Mouse (Mus musculus): ENCODE data around the gene Arl8b. TPM values are rescaled to one million over a fixed set of nuclear protein-coding genes. Genes with fewer than 3 reads are reported as not detected.
"Not testable (repeated sequence)": the region's sequence is repeated elsewhere in the genome, so short reads cannot be mapped to it uniquely, and the experiment has no call there.

Gene Arl8b
- polyA plus RNA-seq, 1 experiment from 2014 or later, result 72.2 TPM

DNA sequence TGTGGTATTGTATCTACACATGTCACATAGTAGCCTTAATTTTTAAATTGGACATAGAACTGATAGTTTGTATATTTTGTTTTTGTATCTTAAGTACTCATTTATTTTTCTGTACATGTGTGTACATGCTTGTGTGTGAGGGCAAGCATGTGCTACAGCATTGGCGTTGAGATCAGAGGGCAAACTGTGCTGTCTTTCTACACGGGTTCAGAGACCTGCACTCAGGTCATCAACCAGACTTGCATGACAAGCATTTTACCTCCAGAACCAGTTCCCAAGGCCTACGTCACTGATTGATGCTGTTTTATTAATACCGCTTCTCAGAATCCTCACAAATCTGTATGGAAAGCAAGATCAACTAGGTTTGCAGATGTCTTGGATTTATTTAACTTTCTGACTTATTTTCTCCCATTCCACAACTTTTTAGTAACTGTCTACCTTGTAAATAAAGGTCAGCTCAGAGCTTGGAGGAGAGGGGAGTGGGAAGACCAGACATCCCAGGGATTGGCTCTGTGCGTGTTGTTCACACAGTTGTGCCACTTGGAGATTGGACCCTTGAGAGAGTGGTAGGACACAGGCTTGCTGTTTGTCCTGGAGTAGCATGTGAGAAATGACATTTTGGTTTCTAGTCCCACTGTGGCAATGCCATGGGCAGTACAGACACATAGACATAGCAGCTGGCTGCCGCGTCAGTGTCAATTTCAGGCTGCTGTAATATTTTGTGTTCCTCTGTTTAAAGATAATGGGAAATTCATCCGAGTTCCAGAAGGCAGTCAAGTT lies 58.2 kb downstream of the Arl8b start:
- Histone ChIP-seq H3K9ac (no peak overlapping the region), H3K36me3 (peaks cover 68% of the 10 kb centered on the region), H3K4me1 (peaks cover 4% of the 10 kb centered on the region; the same call in 1 of the 2 replicates), H3K9me3 (no peaks in the 10 kb centered on the region), H3K27me3 (no peaks in the 10 kb centered on the region), H3K4me2 (replicated peaks) (no peak overlapping the region), H3K27ac (no peak overlapping the region), H3K4me3 (no peak overlapping the region)
- 95% methylated on average over 8 of the region's 8 CpGs for WGBS
- ATAC-seq (ENCODE audit: low FRiP score, low read depth), result no peak

DNA sequence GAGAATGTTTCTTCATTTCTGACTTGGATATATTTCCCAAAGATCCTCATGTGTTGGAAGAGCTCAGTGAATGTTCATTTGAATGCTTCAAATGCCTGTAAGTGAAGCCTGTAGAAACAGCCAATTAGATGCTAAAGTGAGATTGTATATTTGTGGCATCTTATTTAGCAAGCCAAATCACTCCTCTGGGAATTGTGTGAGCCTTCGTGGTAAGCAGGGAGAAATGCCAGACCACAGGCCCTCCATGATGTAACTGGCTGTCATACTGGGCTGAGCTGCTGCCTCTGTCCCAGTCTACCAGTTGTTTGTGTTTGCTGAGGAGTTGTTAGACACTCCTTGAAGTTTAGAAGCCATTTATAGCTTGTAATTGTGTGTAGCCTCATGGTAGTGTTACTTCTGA lies 60.8 kb downstream of the Arl8b start:
- WGBS, result 71% methylated on average over 1 of the region's 1 CpGs
- no peak for ATAC-seq (ENCODE audit: low FRiP score, low read depth)

DNA sequence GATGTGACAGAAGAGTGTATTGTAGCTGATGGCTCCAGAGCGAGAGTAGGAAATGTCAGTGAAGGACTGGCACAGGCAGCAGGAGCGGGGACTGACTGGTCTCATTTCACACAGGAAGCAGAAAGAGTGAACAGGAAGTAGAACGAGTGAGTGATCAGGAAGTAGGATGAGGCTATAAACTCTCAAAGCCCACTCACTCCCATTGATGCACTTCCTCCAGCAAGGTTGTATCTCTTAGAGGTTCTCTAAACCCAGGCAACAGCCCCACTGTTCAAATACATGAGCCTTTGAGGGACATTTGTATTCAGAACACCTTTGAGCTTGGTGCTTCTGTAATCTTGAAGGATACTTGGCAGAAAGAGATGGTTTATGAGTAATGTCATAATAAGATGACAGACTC lies 61.2 kb downstream of the Arl8b start:
- peaks cover 70% of the 10 kb centered on the region for H3K36me3 ChIP-seq
- H3K27me3 ChIP-seq, result no peaks in the 10 kb centered on the region
- H3K4me2 ChIP-seq (replicated peaks), result no peak overlapping the region
- no peaks in the 10 kb centered on the region for H3K4me1 ChIP-seq
- H3K4me3 ChIP-seq, result no peak overlapping the region
- WGBS, result 74% methylated on average over 3 of the region's 3 CpGs
- H3K27ac ChIP-seq, result no peak overlapping the region
- ATAC-seq (ENCODE audit: low FRiP score, low read depth), result no peak
- H3K9ac ChIP-seq, result no peak overlapping the region
- no peaks in the 10 kb centered on the region for H3K9me3 ChIP-seq

More for the DNA sequence above, 60.8 kb downstream of the Arl8b start:
- Histone ChIP-seq H3K4me2 (replicated peaks) (no peak overlapping the region), H3K4me3 (no peak overlapping the region), H3K27ac (no peak overlapping the region), H3K27me3 (no peaks in the 10 kb centered on the region), H3K36me3 (peaks cover 67% of the 10 kb centered on the region), H3K9me3 (no peaks in the 10 kb centered on the region), H3K4me1 (no peaks in the 10 kb centered on the region), H3K9ac (no peak overlapping the region)

DNA sequence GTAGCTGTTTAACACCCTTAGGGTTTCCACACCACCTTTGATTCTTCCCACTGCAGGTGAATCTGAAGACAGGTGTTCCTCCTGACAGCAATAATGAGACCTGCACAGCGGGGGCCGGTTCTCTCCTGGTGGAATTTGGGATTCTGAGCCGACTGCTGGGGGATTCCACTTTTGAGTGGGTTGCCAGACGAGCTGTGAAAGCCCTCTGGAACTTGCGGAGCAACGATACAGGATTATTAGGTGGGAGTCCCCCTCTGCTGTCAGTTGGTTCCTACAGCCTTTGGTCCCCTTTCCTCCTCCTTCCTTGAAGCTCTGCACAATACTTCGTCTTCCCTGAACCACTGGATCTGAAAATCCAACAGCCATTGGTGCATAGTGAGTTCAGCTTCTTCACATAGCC lies 61.9 kb downstream of the Arl8b start:
- H3K36me3 ChIP-seq, result peaks cover 68% of the 10 kb centered on the region
- no peak overlapping the region for H3K27ac ChIP-seq
- H3K9ac ChIP-seq, result no peak overlapping the region
- H3K27me3 ChIP-seq, result no peaks in the 10 kb centered on the region
- H3K4me2 ChIP-seq (replicated peaks), result no peak overlapping the region
- no peak overlapping the region for H3K4me3 ChIP-seq
- WGBS, result 85% methylated on average over 7 of the region's 7 CpGs
- ATAC-seq (ENCODE audit: low FRiP score, low read depth), result no peak
- H3K9me3 ChIP-seq, result no peaks in the 10 kb centered on the region
- H3K4me1 ChIP-seq, result no peaks in the 10 kb centered on the region

DNA sequence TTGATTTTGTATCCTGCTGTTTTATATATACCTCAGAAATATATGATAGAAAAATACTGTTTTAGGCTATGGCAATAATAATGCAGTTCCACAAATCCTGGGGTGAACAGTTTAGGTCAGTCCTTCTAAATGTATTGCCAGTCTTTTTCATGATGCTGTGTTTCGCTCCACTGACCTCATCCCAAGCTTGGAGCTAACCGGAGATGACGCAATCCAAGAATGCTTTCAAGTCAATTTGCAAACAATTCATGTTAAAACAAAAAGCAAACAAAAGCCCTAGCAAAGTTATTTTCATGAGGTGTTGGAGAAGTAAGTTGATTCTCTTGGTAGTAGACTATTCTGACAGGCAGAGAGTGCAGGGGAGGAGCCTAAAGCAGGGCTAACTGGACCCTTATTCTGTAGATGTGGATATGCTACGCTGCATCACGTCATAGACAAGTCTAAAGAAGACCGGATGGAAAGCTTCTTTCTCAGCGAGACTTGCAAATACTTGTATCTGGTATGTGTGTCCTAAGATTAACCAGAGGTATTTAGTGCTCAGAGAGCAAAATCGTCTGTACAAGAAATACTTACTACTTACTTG lies 69.3 kb downstream of the Arl8b start:
- 90% methylated on average over 8 of the region's 8 CpGs for WGBS
- H3K27me3 ChIP-seq, result no peaks in the 10 kb centered on the region
- H3K27ac ChIP-seq, result no peak overlapping the region
- no peaks in the 10 kb centered on the region for H3K9me3 ChIP-seq
- no peak overlapping the region for H3K4me3 ChIP-seq
- H3K36me3 ChIP-seq, result peaks cover 81% of the 10 kb centered on the region
- no peaks in the 10 kb centered on the region for H3K4me1 ChIP-seq
- no peak overlapping the region for H3K9ac ChIP-seq
- no peak for ATAC-seq (ENCODE audit: low FRiP score, low read depth)
- H3K4me2 ChIP-seq (replicated peaks), result no peak overlapping the region

DNA sequence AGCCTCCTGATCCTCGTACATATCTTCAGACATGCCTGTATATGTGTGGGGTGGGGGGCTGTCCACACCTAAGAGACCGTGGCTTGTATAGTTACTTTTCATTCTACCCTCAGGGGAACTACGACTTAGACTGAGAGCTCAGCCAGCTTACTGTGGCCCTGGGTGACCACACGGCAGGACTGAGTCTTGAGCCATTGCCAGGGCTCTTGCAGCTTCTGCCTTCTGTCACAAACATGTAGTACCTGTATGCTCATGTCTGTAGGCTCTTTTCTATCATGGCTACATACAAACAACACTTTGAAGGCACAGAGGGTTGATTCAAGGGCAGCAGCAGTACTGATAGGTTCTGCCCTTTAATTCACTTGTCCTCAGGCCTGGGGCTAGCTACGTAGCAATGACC lies 70.1 kb downstream of the Arl8b start:
- Histone ChIP-seq H3K4me3 (no peak overlapping the region), H3K27me3 (no peaks in the 10 kb centered on the region), H3K9me3 (no peaks in the 10 kb centered on the region), H3K36me3 (peaks cover 85% of the 10 kb centered on the region), H3K4me1 (no peaks in the 10 kb centered on the region), H3K9ac (no peak overlapping the region), H3K4me2 (replicated peaks) (no peak overlapping the region), H3K27ac (no peak overlapping the region)
- 85% methylated on average over 5 of the region's 5 CpGs for WGBS
- ATAC-seq (ENCODE audit: low FRiP score, low read depth), result no peak

DNA sequence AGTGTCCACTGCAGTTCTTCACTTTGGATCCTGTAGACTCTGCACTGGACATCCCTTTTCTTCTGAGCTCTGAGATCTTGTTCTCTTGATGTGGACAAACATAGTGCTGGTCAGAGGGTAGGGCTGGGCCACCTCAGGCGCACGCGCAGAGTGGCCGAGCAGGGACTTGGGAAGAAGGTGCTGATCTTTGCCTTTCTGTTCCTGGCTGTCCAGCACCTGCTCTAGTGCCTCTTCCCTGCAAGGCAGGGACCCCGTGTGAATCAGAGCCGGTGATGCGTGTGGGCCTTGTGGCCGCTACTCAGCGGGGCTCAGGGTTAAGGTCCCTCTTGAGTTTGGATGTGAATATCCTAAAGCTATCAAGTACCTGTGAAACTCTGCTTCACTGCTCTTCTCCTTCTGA lies 75.7 kb downstream of the Arl8b start:
- no peaks in the 10 kb centered on the region for H3K27me3 ChIP-seq
- WGBS, result 96% methylated on average over 9 of the region's 9 CpGs

DNA sequence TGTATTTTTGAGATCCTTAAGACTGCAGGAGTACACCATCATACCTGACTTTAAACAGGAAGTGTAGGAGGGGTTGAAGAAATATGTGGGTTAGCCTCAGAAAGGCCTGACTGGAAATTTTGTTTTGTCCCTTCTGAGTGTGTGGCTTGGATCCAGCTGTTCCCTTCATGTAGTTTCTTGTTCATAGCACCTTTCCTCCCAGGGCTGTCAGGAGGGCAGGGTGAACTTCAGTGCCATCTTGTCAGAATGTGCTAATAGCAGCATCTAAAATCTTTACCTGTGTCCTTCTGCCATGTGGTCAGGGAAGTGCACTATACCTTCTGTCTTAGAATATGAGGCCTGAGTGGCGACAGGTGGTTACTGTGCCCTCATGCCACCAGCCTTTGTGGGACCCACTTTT lies 78.3 kb downstream of the Arl8b start:
- H3K9me3 ChIP-seq, result peaks cover 7% of the 10 kb centered on the region; the same call in 1 of the 2 replicates
- H3K36me3 ChIP-seq, result peaks cover 24% of the 10 kb centered on the region
- no peak overlapping the region for H3K9ac ChIP-seq
- no peak overlapping the region for H3K4me3 ChIP-seq
- H3K4me2 ChIP-seq (replicated peaks), result no peak overlapping the region
- no peak overlapping the region for H3K27ac ChIP-seq
- 92% methylated on average over 1 of the region's 1 CpGs for WGBS
- no peaks in the 10 kb centered on the region for H3K27me3 ChIP-seq
- H3K4me1 ChIP-seq, result no peaks in the 10 kb centered on the region
- ATAC-seq (ENCODE audit: low FRiP score, low read depth), result no peak

More for the DNA sequence above, 75.7 kb downstream of the Arl8b start:
- no peak overlapping the region for H3K27ac ChIP-seq
- H3K9me3 ChIP-seq, result peaks cover 7% of the 10 kb centered on the region; the same call in 1 of the 2 replicates
- no peak overlapping the region for H3K9ac ChIP-seq
- H3K4me2 ChIP-seq (replicated peaks), result no peak overlapping the region
- ATAC-seq (ENCODE audit: low FRiP score, low read depth), result no peak
- no peak overlapping the region for H3K4me3 ChIP-seq
- no peaks in the 10 kb centered on the region for H3K4me1 ChIP-seq
- H3K36me3 ChIP-seq, result peaks cover 48% of the 10 kb centered on the region

DNA sequence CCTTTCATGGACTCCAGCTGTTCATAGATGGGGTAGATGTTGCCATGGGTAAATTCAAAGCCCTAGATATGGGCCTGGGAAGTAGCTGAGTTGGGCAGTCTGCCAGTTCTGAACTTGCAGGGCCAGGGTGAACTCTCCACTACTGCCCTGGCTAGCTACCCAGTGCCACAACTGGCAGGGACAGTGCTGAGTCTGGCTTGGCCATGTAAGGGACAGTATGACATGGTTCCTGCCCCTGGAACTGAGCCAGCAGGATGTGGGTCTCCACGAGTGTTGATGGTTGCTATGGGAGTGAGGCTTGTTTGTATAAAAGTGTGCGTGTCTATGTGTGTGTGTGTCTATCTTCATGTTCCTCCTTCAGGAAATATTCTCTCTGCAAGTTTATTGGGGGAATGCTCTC lies 79.6 kb downstream of the Arl8b start:
- H3K27me3 ChIP-seq, result no peaks in the 10 kb centered on the region
- H3K4me3 ChIP-seq, result no peak overlapping the region
- ATAC-seq (ENCODE audit: low FRiP score, low read depth), result no peak
- no peak overlapping the region for H3K27ac ChIP-seq
- 82% methylated on average over 2 of the region's 2 CpGs for WGBS
- no peak overlapping the region for H3K4me2 ChIP-seq (replicated peaks)
- peaks cover 7% of the 10 kb centered on the region; the same call in 1 of the 2 replicates for H3K9me3 ChIP-seq
- H3K4me1 ChIP-seq, result no peaks in the 10 kb centered on the region
- no peak overlapping the region for H3K9ac ChIP-seq
- peaks cover 15% of the 10 kb centered on the region for H3K36me3 ChIP-seq

DNA sequence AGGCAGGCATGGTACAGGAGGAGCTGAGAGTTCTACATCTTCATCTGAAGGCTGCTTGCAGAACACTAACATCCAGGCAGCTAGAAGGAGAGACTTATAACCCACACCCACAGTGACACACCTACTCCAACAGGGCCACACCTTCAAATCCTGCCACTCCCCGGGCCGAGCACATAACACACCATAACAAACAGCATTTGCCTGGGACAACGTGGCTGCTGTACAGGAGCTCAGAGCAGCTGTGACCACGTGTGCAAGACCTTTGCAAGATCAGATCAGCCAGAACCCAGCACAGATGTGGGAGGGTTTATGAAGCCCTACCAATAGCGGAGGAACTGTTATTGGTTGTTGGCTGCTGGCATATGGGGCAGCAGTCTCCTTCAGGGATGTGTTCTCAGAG lies 83.4 kb downstream of the Arl8b start:
- Histone ChIP-seq H3K9ac (no peak overlapping the region), H3K27me3 (no peaks in the 10 kb centered on the region), H3K4me2 (replicated peaks) (no peak overlapping the region), H3K27ac (no peak overlapping the region), H3K36me3 (no peaks in the 10 kb centered on the region), H3K4me3 (no peak overlapping the region), H3K9me3 (peaks cover 7% of the 10 kb centered on the region; the same call in 1 of the 2 replicates), H3K4me1 (no peaks in the 10 kb centered on the region)
- 64% methylated on average over 5 of the region's 5 CpGs for WGBS
- no peak for ATAC-seq (ENCODE audit: low FRiP score, low read depth)

DNA sequence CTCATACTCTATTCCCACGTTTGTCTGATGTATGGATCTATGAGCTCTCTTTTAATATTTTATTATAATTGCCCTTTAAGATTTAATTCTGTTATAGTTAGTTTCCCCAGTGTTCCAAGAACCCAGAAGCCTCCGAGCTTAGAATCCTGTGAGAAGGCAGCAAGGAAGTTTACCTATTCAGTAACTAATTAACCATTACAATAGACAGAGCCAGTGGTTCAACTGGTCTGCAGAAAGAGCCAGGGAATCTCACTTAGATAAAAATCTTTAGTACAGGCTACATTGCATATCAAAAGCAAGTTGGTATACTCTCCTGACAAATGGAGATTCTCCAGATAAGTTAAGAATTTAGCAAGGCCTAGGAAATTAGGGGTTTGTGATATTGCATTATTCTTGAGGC lies 86.1 kb downstream of the Arl8b start:
- not testable (repeated sequence) for H3K4me1 ChIP-seq; ATAC-seq (ENCODE audit: low FRiP score, low read depth)
- 65% methylated on average over 2 of the region's 2 CpGs for WGBS

DNA sequence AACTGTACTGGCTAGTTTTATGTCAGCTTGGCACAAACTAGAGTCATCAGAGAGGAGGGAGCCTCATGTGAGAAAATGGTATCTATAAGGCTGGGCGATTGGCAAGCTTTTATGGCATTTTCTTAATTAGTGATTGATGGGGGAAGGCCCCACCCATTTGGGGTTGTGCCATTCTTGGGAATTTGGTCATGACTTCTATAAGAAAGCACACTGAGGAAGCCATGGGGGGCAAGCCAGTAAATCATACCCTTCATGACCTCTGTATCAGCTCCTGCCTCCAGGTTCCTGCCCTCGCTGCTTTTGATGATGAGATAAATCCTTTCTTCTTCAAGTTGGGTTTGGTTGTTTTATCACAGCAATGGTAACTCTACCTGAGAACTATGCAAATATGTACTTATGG lies 87.5 kb downstream of the Arl8b start:
- Histone ChIP-seq H3K36me3 (no peaks in the 10 kb centered on the region), H3K4me2 (replicated peaks) (no peak overlapping the region), H3K4me3 (no peak overlapping the region), H3K27me3 (no peaks in the 10 kb centered on the region), H3K27ac (no peak overlapping the region), H3K9ac (no peak overlapping the region), H3K9me3 (no peaks in the 10 kb centered on the region), H3K4me1 (0 out of 2 replicates have a peak, but pooled peaks cover 18% of the 10 kb centered on the region)
- no peak for ATAC-seq (ENCODE audit: low FRiP score, low read depth)
- WGBS, result 87% methylated on average over 2 of the region's 2 CpGs

More for the DNA sequence above, 86.1 kb downstream of the Arl8b start:
- not testable (repeated sequence) for H3K4me2 ChIP-seq (replicated peaks); H3K27ac ChIP-seq; H3K36me3 ChIP-seq; H3K27me3 ChIP-seq; H3K4me3 ChIP-seq; H3K9ac ChIP-seq; H3K9me3 ChIP-seq

All from limb, embryonic 13.5 days (tissue).